Mouse (Mus musculus) c-Kit-positive CD71-positive TER-119-negative erythroid progenitor cells, embryonic 14.5 days (primary cell): ENCODE measurements around the gene Trp53i13.
A peak's percentile ranks its signal among the peaks of the same experiment; 100 is the strongest.

Source experiments
- DNase-seq: peaks from one replicate; pipeline ENCODE4 v3.0.0-alpha.2; 2013; ENCODE audit warnings: low read depth

The Trp53i13 gene

DNA sequence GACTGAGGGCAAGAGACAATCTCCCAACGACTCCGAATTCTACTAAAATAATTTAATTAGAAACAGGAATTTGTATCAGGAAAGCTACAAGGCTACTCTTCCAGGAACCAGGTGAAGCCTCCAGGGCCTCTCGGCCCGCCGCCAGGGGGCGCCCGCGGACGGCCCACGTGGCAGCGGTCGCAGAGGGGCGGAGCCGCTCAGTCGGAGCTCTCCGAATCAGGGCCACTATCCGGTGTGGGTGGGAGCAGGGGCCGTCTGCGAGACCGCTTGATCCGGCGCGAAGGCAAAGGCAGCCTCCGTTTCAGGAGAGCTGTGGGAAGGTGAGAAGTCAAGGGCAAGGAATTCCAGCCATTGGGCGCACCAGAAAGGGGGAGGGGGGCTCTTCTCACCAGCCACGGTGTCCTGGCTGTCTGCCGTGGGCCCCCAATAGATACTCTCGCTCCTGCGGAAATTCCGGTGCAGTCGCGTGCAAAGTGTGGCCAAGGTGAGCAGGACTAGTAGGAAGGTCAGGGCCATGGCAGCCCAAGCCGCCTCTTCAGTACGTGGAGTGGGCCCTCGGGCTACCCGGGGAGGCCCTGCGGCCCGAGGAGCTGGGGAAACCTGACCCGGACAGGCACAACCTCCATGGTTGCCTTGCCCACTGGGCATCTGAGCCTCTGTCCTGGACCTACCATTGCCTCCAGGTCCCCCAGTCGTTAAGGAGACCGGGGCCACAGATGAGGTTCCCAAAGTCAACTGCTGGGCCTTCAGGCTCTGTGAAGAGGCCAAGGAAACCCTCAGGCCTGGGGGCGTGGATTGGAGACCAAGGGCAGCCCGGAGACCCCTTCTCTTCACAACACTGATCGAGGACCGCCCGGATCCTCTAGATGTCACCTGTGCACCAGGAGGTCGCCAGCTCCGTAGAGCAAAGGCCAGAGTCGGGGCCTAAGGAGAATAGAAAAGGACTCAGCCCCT, 7.4 kb downstream of the Trp53i13 start:
- no peak for DNase-seq

DNA sequence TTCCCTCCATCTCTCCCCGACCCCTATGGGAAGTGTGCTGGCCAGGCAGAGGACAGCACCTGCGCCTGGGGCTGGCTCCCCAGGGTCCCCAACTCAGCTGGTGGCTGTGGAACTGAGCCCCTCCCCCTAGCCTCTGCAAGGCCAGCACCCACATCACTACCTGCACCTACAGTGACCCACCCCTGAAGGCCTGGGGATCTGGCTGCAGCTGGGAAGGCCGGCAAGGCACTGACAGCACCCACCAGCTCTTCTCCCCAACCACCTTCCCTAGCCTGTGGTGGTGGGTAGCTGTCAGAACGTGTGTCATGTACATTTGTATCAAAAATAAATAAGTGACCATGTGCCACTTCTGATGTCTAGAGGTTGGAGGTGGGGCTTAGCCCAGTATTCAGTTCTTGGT, 8.4 kb downstream of the Trp53i13 start:
- DNase-seq: no peak

DNA sequence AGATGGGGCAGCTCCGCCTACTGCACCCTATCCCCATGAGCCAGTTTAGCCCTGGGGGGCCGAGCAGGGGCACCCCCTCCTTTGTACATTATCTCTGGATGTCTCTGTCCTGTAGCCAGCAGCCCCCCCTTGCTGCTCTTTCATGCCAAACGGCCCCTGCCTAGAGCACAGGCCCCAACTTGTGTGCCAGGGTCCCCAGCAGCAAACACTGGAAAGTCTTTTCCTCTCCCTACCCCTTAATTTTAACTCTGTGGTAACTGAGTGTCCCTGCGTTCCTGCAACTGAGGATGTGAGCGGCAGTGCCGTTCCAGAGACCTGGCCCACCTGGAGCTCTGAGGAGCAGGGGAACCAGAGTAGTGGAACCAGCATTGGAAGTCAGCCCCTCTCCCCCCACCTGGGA, 8.8 kb downstream of the Trp53i13 start:
- no peak for DNase-seq

DNA sequence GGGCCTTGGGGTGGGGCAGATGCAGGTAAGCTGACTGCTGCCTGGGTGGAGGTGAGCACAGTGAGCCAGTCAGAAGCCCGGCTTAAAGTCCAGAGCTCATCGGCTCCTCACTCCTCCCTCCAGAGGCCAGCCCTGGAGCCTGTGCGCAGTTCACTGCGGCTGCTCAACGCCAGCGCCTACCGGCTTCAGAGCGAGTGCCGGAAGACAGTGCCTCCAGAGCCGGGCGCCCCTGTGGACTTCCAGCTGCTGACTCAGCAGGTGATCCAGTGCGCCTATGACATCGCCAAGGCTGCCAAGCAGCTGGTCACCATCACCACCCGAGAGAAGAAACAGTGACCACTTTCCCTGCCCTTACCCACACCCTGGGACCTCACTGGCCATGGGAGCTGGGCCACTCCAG, 9.5 kb downstream of the Trp53i13 start:
- no peak for DNase-seq

DNA sequence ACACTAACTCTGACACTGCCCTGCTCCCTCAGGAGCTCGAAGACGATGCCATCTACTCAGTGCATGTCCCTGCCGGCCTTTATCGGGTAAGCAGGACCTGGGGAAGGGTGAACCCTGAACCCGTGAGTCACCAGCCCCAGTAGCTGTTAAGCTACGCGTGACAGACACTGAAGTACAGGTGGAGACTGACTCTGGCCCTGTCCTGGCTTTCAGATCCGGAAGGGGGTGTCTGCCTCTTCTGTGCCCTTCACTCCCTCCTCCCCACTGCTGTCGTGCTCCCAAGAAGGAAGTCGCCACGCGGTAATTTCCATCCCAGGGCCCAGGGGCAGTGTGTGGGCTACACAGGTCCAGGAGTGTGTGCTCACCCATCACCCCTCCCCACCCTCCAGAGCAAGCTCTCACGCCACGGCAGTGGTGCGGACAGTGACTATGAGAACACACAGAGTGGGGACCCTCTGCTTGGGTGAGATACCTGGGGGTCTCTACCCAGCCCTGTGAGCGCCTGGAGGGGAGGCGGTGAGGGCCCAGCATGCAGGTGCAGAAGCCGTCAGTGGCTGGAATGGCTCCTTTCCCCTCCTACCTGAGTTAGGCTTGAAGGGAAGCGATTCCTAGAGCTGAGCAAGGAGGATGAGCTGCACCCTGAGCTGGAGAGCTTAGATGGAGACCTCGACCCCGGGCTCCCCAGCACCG, 10.3 kb downstream of the Trp53i13 start:
- no peak for DNase-seq

DNA sequence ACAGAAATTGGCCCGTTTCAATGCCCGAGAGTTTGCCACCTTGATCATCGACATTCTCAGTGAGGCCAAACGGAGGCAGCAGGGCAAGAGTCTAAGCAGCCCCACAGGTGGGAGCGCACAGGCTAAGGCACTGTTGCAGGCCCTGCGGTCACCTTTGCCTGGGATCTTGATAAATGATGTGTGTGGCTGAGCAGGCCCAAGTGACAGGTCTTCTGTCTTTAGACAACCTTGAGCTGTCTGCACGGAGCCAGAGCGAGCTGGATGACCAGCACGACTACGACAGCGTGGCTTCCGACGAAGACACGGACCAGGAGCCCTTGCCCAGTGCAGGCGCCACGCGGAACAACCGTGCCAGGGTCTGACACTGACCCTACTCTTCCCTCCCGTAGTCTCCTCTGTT, 11.4 kb downstream of the Trp53i13 start:
- no peak for DNase-seq

DNA sequence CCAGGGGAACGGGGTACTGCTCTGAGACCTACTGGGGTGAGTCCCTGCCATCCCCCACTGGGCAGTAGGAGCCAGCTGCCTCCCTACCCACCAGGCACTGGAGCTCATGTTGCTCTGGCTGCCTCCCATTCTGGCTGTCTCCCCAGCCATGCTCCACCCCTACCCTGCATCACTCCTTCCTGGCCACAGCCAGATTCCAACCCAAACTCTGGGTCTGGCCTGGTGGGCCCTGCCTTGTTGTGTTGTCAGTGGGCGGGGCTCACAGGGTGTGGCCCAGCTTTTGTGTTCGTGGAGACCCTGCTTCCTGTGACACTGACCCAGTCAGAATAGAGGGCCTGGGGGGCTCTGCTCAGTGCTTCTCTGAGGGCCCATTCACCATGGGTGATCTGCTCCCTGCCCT, 12.3 kb downstream of the Trp53i13 start:
- DNase-seq: no peak

DNA sequence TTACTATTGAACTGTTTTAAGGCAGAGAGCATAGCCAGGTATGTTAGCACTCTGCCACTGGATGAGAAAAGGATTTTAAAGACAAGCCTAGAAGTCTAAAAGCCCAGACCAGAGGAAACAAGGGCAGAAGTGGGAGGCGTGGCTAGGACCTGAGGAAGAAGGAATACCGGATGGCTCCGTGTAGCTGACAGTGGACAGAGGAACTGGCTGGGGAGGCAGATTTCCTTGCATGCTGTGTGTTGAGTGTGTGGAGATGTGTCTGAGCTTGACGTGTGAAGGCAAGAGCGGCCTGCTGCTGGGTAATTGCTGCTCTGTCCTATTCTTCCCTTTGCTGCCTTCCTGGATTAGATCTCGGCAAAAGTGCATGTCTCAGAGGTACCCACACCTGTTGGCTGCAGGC, 13.3 kb downstream of the Trp53i13 start:
- no peak for DNase-seq

DNA sequence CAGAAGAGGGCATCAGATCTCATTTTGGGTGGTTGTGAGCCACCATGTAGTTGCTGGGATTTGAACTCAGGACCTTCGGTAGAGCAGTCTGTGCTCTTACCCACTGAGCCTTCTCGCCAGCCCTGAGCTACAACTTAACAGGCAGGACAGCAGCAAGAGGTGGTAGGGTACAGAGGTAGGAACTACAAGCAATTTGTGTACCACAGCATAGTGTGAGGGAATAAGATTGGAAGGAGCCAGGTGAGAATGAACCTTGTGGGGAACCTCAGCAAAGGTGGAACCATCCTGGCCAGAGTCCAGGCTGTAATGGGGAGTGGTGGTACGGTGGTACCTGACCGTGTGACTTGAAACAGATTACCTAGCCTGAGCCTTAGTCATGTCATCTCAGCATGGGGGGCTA, 13.8 kb downstream of the Trp53i13 start:
- DNase-seq: no peak

DNA sequence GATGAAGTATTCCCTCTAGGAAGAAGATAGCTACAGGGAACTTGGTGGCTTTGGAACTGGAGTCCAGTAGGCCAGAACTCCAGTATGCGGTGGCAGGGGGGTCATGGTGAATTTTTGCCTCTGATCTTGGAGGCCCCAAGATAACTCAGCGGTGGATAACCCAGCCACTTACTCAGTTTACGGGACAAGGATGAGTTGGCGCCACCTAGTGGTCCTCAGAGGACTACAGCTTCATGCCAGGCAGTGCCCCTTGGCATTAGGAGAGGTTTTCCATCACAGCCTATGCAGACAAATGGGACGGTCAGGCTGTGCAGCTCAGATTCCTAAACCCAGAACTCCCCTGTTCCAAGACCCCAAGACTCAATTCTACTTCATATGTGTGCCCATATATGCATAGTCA, 14.4 kb downstream of the Trp53i13 start:
- DNase-seq: no peak

DNA sequence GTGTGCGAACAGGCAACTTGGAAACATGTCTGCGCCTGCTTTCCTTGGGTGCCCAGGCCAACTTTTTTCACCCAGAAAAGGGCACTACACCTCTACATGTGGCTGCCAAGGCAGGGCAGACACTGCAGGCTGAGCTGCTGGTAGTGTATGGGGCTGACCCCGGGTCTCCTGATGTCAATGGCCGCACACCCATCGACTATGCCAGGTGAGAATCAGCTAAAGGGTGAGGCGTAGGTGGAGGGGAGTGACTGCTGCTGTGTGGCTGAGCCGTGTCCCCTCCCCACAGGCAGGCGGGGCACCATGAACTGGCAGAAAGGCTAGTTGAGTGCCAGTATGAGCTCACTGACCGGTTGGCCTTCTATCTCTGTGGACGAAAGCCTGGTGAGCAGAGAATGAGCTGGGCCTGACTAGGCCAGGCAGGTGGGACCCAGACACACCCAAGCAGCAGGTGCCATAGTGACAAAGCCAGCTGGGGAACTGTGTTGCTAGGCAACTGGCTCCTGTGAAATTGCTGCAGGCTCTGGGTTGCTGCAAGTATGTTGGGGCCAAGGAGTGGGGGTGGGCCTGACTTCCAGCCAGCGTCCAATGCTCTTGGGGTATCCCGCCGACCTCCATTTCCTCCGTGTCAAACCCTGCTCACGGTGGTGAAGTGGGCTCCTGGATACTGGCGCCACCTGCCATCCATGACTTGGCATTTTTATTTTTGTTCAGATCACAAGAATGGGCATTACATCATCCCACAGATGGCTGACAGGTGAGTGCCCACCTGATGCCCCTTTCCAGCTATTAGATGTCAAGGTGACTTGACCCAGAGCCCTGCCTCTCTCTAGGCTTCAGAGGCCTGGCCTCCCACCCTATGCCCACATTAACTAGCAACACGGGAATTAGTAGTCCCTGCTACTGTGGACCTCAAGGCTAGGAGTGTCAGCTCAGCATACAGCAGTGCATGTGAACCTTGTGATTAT, 15.1 kb downstream of the Trp53i13 start:
- DNase-seq: no peak

DNA sequence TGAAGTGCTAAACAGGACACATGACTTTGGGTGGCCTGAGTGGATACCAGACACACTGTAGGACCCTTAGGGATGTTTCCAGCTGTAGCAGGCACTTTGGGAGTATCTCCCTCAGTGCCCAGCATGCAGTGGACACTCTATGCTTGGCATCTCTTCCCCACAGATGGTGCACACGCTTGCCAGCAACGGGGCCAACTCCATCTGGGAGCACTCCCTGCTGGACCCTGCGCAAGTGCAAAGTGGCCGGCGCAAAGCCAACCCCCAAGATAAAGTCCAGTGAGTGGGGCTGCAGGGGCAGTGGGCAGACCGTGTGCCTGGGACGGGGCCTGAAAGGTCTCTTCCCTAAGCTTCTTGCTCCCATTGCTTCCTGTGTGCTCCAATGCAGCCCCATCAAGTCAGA, 16.4 kb downstream of the Trp53i13 start:
- no peak for DNase-seq

DNA sequence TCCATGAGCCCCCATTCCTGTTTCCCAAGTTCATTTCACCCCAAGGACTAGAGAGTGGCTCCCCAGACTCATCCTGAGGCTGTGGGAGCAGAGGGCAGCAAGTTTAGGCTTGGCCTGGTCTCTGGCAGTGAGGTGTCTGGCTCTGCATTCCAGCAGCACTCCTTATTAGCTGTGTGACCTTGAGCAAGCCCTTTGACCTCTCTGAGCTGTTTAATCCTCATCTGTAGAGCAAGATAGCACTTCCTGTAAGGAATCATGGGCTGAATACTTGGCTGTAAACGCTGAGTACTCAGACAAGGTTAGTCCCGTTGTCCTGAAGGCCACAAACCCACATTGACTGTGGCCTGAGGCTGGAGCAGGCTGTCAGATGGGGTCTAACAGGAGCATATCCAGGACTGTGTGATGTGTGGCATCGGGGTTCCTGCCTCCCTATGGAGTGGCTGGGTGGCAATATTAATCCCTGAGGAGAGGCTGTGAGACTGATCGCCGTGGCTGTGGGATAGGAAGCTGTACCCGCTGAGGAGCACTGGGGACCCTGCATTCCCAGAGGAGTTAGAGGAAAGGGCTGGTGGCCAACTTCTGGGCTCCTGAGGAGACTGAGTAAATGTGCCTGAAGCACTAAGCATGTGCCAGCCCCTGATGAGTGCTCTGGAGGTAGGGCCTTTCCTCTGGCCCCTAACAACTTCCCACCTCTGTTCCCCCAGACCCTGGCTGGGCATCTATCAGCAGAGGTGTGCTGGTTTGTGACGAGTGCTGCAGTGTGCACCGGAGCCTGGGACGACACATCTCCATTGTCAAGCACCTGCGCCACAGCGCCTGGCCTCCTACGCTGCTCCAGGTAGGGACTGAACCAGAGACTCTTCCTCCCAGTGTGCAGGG, 17.3 kb downstream of the Trp53i13 start:
- DNase-seq: no peak

DNA sequence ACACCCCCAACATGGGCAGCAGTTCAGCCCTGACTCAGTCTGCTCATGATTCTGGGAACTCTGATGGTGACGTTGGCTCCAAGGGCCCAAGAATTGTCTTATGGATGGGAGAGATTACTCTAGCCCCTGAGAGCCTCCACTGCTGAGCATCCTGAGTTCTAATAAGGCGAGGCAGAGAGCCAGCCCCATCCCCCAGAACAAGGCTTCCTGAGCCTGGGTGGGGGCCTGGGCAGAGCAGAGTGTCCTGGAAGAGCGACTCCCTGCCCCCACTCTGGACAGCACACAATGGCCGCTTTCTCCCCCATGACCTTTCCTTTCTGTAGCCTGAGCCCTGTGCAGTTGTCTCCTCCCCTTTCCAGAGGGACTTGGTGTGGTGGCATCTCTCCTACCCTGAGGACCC, 17.9 kb downstream of the Trp53i13 start:
- no peak for DNase-seq

DNA sequence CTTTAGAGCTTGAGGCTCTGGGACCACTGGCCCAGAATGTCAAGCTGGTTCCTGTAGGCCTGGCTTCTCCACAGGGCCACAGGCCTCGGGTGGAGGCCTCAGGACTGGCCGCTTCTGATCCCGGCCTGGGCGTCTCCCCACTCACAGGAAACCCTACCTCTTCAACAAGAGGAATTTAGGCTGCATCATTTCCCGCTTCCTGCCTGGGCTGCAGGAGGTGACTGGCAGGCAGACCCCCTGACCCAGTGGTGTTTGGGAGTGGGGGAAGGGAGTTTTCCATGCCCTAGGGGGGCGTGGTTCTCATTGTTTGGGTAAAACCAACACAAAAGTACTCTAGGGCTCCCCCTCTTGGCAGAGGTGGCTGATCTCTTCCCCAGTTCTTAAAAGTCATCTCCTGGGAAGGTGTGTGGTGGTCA, 18.4 kb downstream of the Trp53i13 start:
- no peak for DNase-seq

DNA sequence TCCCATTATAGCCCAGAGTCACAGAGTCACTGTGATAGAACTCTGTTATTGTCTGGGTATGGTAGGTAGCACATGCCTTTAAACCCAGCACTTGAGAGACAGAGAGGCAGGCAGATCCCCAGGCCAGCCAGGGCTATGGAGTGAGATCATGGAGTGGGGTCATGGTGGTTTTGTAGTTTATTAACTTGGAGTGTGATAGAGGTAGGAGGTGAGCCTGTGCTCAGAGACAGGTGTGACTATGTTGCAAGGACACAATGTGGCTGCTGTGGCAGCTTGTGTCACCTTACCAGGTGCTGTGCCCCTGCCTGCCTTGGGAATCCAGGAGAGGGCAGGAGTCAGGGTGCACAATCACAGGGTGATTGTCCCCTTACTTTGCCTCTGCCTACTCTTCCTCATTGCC, 20.3 kb downstream of the Trp53i13 start:
- no peak for DNase-seq

DNA sequence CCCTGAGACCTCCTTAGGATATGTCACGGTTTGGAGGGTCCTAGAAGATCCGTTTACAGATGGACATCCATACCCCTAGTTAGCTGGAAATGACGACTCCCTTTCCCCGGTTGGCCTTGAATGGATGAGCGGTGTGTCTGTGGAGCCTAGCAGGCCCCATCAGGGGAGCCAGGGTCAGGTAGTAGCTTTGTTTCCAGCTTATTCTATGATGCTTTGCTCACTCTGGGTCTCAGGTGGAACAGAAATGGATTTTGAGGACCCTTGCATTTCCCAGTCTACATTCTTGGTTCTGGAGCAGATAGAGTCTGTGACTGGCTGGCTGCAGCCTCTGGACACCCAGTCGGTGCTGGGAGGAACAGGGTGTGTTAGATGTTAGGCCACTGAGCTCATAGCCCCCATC, 21.0 kb downstream of the Trp53i13 start:
- DNase-seq: no peak

DNA sequence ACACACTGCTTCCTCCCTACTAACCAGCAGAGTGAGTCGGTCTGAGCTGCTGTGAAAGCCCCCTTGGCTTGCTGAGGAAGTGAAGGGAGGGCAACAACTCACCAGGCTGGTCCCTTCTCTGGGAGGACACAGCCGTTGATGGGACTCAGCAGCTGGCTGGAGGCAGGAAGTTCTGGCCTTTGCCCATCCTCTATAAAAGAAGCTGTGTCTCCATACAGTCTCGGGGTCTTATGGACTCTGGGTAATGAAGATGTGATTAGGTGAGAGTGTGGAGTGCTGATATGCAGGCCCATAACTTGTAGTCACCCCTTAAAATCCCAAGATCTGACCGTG, 21.5 kb downstream of the Trp53i13 start:
- no peak for DNase-seq

DNA sequence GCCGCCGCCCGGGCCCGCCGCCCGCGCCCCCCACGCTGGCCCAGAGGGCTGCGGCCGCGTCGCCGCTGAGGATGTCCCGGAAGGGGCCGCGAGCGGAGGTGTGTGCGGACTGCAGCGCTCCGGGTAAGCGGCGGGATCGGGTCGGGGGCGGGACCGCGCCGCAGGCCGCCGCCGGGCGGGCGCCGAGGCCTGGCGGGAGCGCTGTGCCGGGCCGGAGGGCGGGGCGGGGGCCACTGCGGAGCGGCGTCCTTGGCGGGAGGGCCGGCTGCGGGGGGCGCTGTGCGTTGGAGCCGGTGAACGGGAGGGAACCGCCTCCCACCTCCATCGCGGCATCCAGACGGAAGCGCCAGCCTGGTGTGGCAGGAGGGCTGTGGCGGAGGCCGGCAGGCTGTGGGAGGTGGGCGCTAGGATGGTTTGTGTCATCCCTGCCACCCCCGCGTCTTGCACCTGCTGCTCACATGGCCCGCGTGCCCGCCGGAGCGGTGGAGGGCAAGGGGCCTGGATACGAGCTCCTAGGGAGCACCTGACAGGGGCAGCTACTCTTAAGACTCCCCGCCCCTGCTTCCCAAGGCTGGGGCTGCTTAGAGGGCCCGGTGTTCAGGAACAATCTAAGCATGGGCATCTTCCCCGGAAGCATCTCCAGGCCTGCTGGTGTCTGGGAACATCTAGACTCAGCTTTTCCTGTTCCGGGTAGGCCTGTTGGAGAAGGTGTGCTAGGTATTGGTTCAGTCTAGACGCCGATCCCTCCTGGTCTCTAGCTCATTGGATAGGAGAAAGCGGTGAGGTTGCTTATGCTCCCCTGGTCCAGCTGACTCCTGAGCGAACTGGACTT, 22.1 kb downstream of the Trp53i13 start, which contains the start of gene Git1:
Gene Git1, plus strand, starts transcription at position 51 of the 832 bp plus-strand sequence.
- DNase-seq: no peak

DNA sequence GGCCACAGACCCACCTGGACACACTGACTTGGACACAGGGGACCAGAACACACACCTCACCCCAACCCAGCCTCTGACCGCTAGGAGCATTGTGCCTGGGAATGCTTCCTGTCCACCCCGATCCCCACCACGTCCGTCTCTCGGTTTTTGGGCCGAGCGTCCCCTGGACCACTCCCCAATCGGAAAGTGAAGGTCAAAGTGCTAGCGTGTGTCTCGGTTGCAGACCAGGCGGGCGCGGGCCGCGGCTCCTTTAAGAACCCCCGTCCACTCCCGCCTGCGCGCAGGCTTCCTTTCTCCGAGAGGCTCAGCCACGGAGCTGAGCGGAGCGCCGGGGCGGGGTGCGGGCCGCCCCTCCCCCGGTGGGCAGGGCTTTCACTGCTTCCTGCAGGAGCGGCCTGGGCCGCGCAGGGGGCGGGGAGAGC, 22.9 kb downstream of the Trp53i13 start:
- peak; percentile 81 for DNase-seq
